Mouse (Mus musculus) adrenal gland, adult 8-10 months (tissue): ENCODE data around the gene Gm6020. TPM values are rescaled to one million over a fixed set of nuclear protein-coding genes. Genes with fewer than 3 reads are reported as not detected.
"Not testable (repeated sequence)": the region's sequence is repeated elsewhere in the genome, so short reads cannot be mapped to it uniquely, and the experiment has no call there.

ENCODE experiments used
- DNase-seq: peaks from one replicate; pipeline ENCODE4 v3.0.0; 2022
- total RNA-seq, 4 experiments: library from RNA; stranded (reverse); gene quantifications; 2 replicates each; pipeline ENCODE4 v1.2.4; 2022

The Gm6020 gene
- total RNA-seq: not detected

DNA sequence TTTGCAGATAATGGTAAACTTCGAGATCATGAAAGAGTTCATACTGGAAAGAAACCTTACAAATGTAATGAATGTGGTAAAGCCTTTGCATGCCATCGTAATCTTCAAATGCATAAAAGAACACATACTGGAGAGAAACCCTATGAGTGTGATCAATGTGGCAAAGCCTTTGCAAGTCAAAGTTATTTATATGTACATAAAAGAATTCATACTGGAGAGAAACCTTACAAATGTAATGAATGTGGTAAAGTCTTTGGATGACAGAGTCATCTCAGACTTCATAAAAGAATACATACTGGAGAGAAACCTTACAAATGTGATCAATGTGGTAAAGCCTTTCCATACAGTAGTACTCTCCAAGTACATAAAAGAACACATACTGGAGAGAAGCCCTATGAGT, at the start of gene Gm6020:
Gm6020 (plus strand) TSS at position 301 of the 400 bp plus-strand sequence.
- DNase-seq: not testable (repeated sequence)

DNA sequence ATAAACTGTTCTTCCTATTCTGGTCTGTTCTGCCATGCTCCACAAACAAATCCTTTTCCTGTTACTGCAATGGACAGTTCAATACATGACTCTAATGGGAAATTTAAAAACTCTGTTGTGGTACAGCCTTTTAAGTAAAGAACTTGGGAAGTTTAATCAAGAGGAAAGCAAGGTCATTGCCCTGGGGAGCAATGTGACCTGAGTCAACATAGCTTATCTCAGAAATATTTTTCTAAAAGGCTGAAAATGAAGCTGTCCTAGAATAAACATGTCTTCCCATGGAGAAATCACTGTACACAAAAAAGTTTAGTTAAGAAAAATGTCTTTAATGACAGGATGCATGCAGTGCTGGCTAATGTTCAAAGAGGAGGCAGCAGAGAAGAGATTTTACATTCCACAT, 45.0 kb upstream of the Gm6020 start:
- DNase-seq: no peak

DNA sequence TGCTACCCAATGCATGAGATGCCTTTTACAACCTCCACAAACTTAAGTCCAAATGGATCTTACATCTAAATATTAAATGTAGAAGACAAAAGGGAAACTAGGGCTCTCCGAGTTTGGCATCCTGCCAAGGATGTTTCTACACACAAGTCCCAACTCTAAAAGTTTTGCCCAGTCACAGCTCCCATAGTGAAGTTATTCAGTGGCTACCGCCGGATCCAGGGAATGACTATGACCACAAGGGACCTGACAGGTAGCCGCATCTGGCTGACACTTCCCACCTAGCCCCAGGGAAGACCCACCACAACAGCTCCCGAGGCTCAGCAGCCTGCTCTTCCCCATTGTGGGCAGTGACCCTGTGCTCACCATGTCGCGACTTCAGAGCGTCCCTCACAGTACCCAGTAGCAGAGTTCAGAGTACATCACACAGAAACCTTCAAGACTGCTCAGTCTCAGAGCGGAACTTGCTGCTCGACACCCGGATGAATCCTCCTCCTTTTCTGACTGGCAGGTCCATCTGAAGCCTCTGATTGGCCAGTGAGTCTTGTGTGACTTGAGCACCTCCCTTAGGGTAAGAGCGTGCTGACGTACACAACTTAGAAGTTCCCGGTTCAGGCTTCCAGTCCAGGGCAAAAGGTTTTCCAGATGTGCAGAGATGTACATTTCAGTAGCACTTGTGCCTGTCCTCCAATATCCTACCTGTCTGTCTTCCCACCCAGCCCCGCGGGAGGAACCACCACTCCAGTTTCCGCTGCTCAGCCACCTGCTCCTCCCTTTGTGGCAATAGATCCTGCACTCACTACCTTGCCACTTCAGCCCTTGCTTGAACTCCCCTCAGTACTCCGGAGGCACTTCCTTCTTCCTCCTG, 43.1 kb upstream of the Gm6020 start, which contains the start of gene Zfp950:
Zfp950 (minus strand) TSS at position 499 of the 865 bp plus-strand sequence.
- peak; percentile 88 for DNase-seq

DNA sequence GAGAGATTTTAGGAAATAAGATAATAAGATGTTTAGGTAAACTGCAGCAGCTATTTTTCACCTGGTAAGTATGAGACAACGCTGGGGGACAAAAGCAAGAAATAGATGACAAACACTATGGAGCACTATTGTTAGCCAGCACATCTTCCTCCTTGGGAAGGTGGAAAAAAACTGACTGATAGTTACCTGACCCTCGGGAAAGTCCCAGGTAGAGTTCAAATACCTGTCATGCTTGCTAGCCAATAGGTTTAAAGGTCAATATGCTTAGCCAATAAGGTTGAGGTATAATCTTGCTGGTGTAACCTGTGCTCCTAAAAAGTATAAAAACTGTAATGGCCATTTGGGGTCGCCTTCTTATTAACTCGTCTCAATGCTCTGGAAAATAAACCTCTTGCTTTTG, 42.4 kb upstream of the Gm6020 start:
- DNase-seq: no peak

DNA sequence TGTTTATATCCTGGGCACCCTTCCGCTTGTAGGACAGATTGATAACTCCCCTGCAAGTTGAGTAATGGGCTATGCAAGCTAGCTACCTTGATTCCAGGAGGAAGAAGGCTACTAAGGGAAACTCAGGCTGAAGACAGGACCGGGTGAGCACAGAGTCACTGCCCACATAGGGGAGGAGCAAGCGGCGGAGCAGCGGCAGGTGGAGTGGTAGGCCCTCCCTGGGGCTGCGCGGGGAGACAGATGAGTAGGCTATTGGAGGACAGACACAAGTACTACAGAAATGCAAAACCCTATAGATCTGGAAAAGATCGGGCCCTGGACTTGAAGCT, 32.4 kb upstream of the Gm6020 start:
- DNase-seq: no peak

DNA sequence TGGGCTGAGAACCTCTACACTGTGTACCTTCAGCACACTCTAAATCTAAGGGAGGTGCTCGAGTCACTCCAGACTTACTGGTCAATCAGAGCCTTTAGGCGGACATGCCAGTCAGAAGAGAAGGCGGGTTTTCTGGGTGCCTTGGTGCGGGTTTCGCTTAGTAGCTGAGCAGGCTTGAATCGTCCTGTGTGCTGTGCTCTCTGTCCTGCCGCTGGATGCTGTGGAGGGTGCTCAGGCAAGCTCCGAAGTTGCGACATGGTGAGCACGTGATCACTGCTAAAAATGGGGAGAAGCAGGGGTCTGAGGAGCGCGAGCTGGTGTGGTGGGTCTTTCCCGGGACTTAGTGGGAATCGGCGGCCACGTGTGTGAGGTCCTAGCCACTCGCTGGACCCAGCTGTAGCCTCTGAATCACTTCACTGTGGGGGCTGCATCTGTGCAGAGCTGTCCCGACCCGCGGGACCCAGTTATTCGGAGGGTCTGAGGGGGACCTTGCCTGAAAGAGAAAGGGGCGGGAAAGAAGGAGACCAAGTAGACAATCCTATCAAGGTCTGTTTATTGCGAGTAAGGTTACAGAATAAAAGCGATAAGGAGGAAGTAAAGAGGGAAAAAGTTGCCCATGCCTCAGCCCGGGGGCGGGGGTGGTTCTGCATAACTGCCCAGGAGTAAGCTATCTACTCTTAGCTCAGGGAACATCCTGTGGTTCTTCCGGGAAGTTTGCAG, 31.8 kb upstream of the Gm6020 start:
- peak; percentile 11 for DNase-seq

DNA sequence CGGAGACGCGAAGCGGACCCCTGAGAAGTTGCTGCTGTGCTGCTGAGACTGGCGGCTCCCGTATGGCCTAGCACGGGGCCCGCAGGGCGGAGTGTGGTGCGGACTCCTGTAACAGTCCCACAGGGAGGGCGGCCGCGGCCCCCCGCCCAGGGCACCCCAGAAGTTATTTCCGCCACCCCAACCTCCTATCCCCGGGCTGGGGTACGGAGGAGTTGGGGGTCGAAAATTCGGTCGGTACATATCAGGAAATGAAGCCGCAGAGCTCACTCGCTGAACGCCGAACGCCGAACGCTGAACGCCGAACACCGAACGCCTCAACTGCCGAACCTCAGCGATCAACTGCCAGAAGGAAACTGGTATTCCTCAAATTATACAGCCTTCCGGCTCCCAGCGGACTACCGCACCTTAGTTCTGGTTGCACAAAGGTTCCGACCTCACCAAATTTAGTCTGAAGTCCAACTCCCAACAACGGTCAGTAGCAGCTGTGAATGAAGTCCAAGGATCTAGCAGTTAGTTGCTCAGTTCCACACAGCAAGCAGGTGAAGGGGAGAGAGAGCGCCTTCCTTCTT, 7.8 kb upstream of the Gm6020 start, which contains the start of gene Gm7102:
Gm7102 (minus strand) TSS at position 554 of the 569 bp plus-strand sequence.
- DNase-seq: no peak

DNA sequence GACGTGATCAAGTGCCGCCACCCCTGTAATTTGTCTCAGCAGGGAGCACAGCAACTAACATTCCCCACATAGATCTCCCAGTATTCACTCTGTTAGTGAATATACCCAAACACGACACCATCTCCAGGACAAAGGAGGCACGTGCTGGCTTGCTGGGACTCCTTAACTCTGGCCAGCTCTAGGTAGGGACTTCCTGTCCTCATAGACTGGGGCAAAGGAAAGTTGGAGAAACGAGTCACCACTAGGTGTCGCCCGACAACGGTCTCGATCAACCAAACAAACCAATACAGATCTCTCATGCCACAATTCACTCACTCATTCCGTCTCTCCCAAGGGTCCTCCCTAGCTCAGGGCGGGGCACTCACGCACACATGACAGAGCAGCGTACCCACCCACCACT, 15.6 kb downstream of the Gm6020 start:
- peak; percentile 81 for DNase-seq

DNA sequence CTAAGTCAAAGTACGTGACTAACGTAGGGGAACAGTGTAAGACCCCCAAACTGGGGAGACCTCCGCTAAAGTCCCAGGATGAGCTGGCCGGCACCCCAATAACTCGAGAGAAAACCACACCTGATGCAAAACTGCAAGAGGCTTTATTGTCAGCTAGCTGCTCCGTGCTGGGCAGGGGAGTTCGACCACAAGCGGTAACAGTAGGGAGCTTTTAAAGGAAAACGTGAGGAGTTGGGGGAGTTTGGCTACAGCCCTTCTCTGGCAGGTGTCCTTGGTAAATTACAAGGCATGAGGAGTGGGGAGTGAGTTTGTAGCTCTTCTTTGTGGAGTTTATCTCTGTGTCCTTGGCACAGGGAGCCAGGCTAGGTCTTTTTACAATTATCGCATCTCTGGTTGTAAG, 16.1 kb downstream of the Gm6020 start:
- no peak for DNase-seq

DNA sequence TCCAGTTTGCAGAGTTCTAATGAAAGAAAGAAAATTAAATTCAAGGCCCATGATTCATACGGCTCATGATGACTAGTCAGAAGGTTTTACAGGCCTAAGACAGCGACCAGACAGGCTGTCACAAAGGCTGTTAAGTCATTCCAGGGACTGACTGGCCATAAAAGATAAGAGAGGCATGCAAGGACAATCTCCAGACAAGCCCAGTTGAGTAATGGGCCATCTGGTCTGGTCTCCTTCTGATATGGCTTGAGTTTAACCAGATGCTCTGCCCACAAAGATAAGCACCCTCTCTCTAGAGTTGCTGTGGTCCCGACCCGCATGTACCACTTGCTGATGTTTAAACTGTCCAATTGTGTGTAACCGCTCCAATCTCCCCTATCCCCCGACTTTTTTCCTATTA, 23.8 kb downstream of the Gm6020 start:
- peak; percentile 40 for DNase-seq

DNA sequence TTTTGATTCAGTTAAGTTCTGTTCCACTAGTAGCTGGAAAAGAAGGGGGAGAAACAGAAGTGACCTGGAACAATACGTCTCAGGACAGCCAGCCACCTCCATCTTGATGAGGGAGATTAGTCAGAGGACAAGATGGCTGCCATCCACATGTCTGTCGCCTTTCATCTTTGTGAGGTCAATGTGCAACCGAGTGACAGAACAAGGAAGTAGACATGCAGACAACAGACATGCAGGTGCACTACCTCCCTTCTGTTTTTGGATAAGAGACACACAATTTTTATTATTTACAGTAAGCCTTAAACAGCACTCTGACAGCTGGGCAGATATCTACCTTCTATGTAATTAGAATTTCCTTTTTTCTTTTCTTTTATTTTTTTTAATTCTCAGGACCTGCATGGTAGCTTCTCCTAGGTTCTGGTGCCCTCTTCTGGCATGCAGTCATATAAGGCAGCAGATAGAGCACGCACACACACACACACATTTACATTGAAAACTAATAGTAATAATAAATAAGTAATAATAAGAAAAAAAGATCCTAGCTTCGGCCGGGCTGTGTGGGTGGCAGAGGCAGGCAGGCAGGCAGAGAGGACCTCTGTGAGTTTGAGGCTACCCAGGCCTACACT, 40.1 kb downstream of the Gm6020 start:
- no peak for DNase-seq

DNA sequence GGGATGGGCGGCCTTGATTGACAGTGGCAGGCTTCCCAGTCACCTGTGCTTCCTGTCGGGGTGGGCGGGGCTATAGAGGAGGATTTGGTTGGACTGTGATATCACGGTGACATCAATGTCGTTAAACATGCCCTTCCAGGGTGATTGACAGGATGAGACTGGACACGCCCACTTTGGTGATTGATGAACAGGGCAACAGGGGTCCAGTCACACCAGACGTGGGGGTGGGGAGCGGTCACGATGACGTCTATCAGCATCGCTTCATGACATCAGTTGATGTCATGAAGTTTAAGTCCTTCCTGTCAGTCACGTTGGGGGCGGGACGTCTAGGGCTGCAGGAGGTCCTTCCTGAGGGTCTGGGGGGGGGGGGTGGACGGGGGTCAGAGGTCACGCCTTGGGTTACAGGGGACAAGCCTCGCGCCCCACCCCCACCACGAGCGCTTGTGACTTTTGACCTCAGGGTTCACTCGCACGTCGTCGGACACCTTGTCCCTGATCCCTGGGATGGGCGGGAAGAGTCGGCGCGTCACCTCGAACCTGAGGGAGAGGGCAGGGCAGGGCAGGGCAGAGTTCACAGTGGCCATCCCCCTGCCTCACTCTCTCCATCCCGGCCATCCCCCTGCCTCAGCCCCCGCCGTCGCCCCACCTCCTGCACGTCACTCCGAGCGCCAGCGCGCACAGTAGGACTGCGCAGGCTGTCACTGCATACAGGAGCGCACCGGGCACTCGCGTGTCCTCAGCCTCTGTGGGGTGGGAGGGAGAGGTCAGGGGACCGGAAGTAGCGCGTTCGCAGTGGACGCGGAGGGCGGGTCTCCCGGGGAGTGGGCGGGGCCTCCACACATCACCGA, 41.2 kb downstream of the Gm6020 start:
- DNase-seq: peak; percentile 25

DNA sequence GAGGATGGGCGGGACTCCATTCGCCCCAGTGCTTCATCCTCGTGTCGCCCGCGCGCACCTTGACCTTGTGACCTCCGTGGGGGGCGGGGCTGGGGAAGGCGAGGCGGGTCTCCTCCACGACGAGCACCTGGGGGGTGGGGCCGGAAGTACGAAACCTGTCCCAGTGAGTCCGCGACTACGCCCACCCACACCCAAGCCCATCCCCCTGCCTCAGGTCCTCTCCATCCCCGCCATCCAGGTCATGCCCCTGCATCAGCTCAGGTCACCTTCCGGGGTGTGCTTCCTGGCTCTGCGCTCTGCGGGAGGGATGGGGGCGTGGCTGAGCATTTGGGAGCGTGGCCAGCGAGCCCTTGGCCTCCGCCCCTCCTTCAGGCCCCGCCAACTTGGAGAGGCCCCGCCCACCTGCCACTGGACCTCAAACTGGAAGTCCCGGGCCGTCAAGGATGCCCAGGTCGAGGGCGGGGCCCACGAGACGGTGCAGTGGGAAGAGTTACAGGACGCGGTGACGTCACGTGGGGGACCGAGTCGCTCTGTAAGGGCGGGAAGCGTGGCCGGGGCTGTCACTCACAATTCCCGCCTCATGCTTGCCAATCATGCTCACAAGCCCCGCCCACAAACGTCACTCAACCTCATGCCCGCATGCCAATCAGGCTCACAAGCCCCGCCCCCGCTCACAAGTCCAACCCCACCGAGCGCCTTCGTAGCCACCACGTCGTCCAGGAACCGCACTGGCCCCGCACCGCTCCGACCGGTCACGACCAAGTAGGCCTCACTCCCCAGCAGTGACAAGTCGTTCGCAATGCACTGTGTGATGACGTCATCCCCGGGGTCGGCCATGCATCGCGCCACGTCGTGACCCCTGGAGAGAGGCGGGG, 42.1 kb downstream of the Gm6020 start:
- peak; percentile 85 for DNase-seq

DNA sequence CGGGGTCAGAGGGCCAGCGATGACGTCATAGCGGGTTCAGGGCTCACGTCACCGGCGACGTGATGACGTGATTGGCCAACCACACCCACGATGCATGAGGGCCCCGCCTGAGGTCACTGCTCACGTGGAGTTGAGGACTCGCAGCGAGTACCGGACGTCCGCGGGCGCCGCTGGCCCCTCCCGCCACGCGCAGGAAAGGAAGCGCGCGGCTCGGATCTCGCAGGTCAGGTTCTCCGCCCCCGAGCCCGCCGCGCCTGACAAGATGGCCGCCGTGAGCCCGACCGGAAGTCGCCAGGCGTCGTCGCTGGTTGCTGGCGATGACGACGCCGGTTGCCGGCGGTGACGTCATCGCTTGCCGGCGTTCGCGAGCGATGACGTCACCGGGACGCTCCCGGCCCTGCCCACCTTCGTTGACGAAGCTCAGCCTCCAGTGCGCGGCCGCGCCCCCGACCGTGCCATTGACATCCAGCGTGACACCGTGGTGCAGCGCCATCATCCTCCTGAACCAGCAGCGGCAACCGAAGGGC, 42.8 kb downstream of the Gm6020 start:
- peak; percentile 71 for DNase-seq

DNA sequence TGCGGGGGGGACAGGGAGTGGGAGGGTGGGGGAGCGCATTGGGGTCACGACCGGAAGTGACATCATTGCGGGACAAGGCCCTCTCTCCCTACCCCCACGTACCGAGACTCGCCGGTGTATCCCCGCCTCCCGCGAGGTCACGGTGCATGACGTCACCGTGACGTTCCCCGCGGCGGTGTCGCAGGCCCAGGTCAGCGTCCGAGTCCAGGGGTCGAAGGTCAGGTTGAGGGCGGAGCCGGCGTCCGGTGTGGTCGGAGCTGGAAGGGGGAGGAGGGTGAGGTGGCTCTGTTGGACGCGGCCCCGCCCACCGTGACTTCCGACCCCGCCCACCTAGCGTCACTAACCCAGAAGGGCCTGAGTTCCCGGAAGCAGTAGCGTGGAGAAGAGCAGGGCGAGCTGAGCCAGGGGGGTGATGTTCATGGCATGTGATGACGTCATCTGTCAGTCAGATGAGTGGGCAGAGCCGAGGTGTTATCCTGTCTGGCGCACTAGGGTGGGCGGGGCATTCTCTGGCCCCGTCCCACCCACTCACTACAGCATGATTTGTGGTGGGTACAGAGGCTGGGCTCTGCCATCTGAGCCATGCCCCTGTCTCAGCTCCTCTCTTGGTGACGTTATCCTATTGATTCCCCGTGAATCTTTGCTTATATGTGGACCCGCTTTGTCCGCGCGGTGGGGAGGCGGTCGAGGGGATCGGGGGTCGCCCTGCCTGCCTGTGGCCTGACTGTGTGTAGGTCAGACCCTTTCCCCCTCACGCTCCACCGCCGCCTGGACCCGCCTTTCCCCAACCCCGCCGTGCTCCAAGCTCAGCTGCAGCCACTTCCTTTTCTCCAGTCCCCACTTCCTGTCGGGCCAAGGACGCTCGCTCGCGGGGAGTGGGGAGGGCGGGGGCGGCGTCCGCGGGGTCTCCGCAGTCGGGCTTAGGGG, 43.5 kb downstream of the Gm6020 start:
- DNase-seq: peak; percentile 90

DNA sequence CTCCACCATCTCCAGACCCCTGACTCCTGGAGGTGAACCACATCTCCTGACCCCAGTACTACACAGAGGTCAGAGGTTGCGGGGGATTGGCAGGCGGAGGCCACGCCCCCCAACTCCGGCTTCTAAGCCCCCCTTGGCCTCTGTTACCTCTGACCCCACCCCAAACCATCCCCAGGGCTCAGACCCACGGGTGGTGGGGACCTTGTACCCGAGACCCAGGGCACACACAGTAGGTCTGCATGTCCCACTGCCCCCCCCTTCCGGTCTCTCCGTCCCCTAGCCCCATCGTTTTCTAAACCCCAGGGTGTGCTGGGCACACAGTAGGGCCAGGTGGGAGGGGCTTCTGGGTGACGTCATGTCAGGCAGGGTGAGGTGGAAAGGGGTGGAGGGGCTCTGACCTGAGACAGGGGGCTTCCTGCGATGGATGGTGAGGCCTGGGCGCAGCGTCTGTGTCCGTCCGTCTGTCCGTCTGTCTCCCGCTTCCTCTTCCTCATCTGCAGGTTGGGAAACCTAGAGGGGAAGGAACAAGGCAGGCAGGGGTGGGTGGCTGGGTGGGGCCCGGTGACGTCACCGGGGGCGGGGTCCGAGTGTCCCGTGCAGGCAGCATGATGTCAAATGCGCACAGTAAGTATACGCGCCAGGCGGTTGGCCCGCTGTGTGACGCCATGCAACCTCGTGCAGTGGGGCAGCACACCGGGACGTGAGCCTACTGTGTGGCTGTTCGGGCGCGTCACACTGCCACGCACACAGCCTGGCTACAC, 44.4 kb downstream of the Gm6020 start, which contains the start of gene Csf2ra:
Csf2ra (minus strand) TSS at position 489 of the 761 bp plus-strand sequence.
- DNase-seq: peak; percentile 36
